ENCODE assay signal across 22 mouse cellular contexts in genomic region chr13:45106480-45106879, GRCm38 (mm10). TPM values are rescaled to one million over a fixed set of nuclear protein-coding genes. Genes with fewer than 3 reads are reported as not detected.
A peak's percentile ranks its signal among the peaks of the same experiment; 100 is the strongest.
DNase-seq lines count a peak whose midpoint lies in the region; ATAC-seq and TF ChIP-seq lines count a peak whose summit lies in the region.
"Had no signal": no experiment of that assay in that cellular context is flagged by ENCODE, and none has a peak within 500 bp of the region (broad histone marks: within the 10 kb centered on the region; RNA-seq: fewer than 3 reads in every experiment).

No protein-coding gene starts in this region.

- no peaks in the 10 kb centered on the region for H3K27me3 ChIP-seq in kidney, embryonic 14.5 days (ENCODE audit: control insufficient read depth, insufficient read depth, low read length)
- no peaks in the 10 kb centered on the region for H3K27me3 ChIP-seq in kidney, embryonic 15.5 days
- H3K27me3 ChIP-seq in kidney, embryonic 16.5 days (ENCODE audit: insufficient read depth, low read length): no peaks in the 10 kb centered on the region
- no peaks in the 10 kb centered on the region for H3K27me3 ChIP-seq in kidney, postnatal 0 days (ENCODE audit: insufficient read depth, low read length)
- H3K27me3 ChIP-seq: CH12.LX had no signal

- H3K9ac ChIP-seq in kidney, embryonic 14.5 days (ENCODE audit: low read depth, low read length): no peak overlapping the region
- no peak overlapping the region for H3K9ac ChIP-seq in kidney, embryonic 15.5 days
- no peak overlapping the region for H3K9ac ChIP-seq in kidney, embryonic 16.5 days (replicated peaks; ENCODE audit: low read length)
- no peak overlapping the region for H3K9ac ChIP-seq in kidney, postnatal 0 days (ENCODE audit: low read depth, low read length)

- no peak overlapping the region for H3K27ac ChIP-seq in kidney, embryonic 14.5 days (ENCODE audit: low read depth, low read length)
- no peak overlapping the region for H3K27ac ChIP-seq in kidney, embryonic 15.5 days
- H3K27ac ChIP-seq in kidney, embryonic 16.5 days (ENCODE audit: low read length): no peak overlapping the region
- H3K27ac ChIP-seq in kidney, postnatal 0 days: no peak overlapping the region

- no peaks in the 10 kb centered on the region for H3K36me3 ChIP-seq in kidney, embryonic 14.5 days (ENCODE audit: control insufficient read depth, insufficient read depth, low read length)
- H3K36me3 ChIP-seq in kidney, embryonic 15.5 days: no peaks in the 10 kb centered on the region
- no peaks in the 10 kb centered on the region for H3K36me3 ChIP-seq in kidney, embryonic 16.5 days (ENCODE audit: insufficient read depth, low read length)
- H3K36me3 ChIP-seq in kidney, postnatal 0 days (ENCODE audit: insufficient read depth, low read length): no peaks in the 10 kb centered on the region
- H3K36me3 ChIP-seq: G1E had no signal

- no peaks in the 10 kb centered on the region for H3K9me3 ChIP-seq in kidney, embryonic 14.5 days (ENCODE audit: control insufficient read depth, low read length)
- H3K9me3 ChIP-seq in kidney, embryonic 15.5 days (replicated peaks): no peaks in the 10 kb centered on the region
- H3K9me3 ChIP-seq in kidney, embryonic 16.5 days (ENCODE audit: low read length): no peaks in the 10 kb centered on the region
- H3K9me3 ChIP-seq in kidney, postnatal 0 days (replicated peaks; ENCODE audit: low read length): no peaks in the 10 kb centered on the region
- H3K9me3 ChIP-seq: G1E had no signal

- H3K4me3 ChIP-seq in kidney, embryonic 14.5 days (ENCODE audit: low read length): no peak overlapping the region
- no peak overlapping the region for H3K4me3 ChIP-seq in kidney, embryonic 15.5 days (replicated peaks)
- no peak overlapping the region for H3K4me3 ChIP-seq in kidney, embryonic 16.5 days (ENCODE audit: low read length)
- no peak overlapping the region for H3K4me3 ChIP-seq in kidney, postnatal 0 days (replicated peaks; ENCODE audit: low read depth, low read length)

- ATAC-seq in kidney, embryonic 14.5 days (ENCODE audit: low FRiP score, low TSS enrichment): peak; percentile 75; the same call in 1 of the 2 replicates
- ATAC-seq in kidney, embryonic 15.5 days (replicated peaks; ENCODE audit: low FRiP score): peak; percentile 69
- peak; percentile 74; the same call in 1 of the 2 replicates for ATAC-seq in kidney, embryonic 16.5 days (ENCODE audit: low FRiP score, low TSS enrichment)
- no peak for ATAC-seq in kidney, postnatal 0 days (replicated peaks; ENCODE audit: low FRiP score, low read depth)
- ATAC-seq: activated CD4-positive, CD25-positive, alpha-beta regulatory T cell, adult 4 months; CD4-positive, CD25-positive, alpha-beta regulatory T cell, adult 4 months; Patski had no signal

- no peak overlapping the region for H3K4me2 ChIP-seq in kidney, embryonic 14.5 days (replicated peaks; ENCODE audit: low read depth, low read length)
- no peak overlapping the region for H3K4me2 ChIP-seq in kidney, embryonic 15.5 days
- no peak overlapping the region for H3K4me2 ChIP-seq in kidney, embryonic 16.5 days (replicated peaks; ENCODE audit: low read depth, low read length)
- no peak overlapping the region for H3K4me2 ChIP-seq in kidney, postnatal 0 days (ENCODE audit: low read length)

- TF ChIP-seq CTCF in kidney, postnatal 0 days (IDR thresholded peaks at IDR 0.05; ENCODE audit: low read depth): no peak

- H3K4me1 ChIP-seq in kidney, embryonic 14.5 days (ENCODE audit: control insufficient read depth, insufficient read depth, low read length): no peaks in the 10 kb centered on the region
- 0 out of 2 replicates have a peak, but pooled peaks cover 6% of the 10 kb centered on the region for H3K4me1 ChIP-seq in kidney, embryonic 15.5 days
- H3K4me1 ChIP-seq in kidney, embryonic 16.5 days (ENCODE audit: insufficient read depth, low read length): peaks cover 4% of the 10 kb centered on the region
- H3K4me1 ChIP-seq in kidney, postnatal 0 days (replicated peaks; ENCODE audit: insufficient read depth, low read length): no peaks in the 10 kb centered on the region

- DNase-seq in kidney, postnatal 14 days: no peak
- no peak for DNase-seq in kidney, postnatal 10 days
- DNase-seq in kidney, postnatal 36 days: no peak
- DNase-seq in kidney, postnatal 0 days (ENCODE audit: low spot score): peak; percentile 86
- DNase-seq in kidney, adult 11 months: no peak
- DNase-seq: adrenal gland, adult 2 months; adrenal gland, adult 8-10 months; adrenal gland, postnatal 10 days; adrenal gland, postnatal 14 days; adrenal gland, postnatal 25 days; adrenal gland, postnatal 36 days; B cell, adult 2 months; cerebellum, adult 11 months; cerebellum, adult 11-12 months had no signal

- WGBS in kidney, embryonic 14.5 days: 18% methylated on average over 3 of the region's 3 CpGs
- 20% methylated on average over 3 of the region's 3 CpGs for WGBS in kidney, embryonic 15.5 days
- WGBS in kidney, embryonic 16.5 days: 16% methylated on average over 3 of the region's 3 CpGs
- WGBS in kidney, postnatal 0 days: 19% methylated on average over 3 of the region's 3 CpGs

RNA-seq across cellular contexts. Expression of gene Gm9817, which starts 28.0 kb away (rescaled TPM):
- polyA plus RNA-seq in kidney, embryonic 14.5 days (2014; fragmentation: Nextera tagmentation; extraction: Ambion mirVana): 0.09 TPM in 1 of 2 replicates, not detected in the other
- polyA plus RNA-seq in kidney, embryonic 15.5 days (2015; fragmentation: Nextera tagmentation; extraction: Ambion mirVana): not detected in 2 replicates
- not detected in 2 replicates for polyA plus RNA-seq in kidney, embryonic 16.5 days (2015; fragmentation: Nextera tagmentation; extraction: Ambion mirVana)
- 0.08 TPM in 1 of 2 replicates, not detected in the other for polyA plus RNA-seq in kidney, postnatal 0 days (2015; fragmentation: Nextera tagmentation; extraction: Ambion mirVana)
- polyA plus RNA-seq: Patski had no signal
